Mouse (Mus musculus) CD4-positive, CD25-positive, alpha-beta regulatory T cell, adult 4 months (primary cell): ENCODE results near the gene Ppm1l. TPM values are rescaled to one million over a fixed set of nuclear protein-coding genes. Genes with fewer than 3 reads are reported as not detected.
"Not testable (repeated sequence)": the region's sequence is repeated elsewhere in the genome, so short reads cannot be mapped to it uniquely, and the experiment has no call there.

Experiments
- ATAC-seq: one replicate; pipeline ENCODE4 v1.8.0; 2017
- polyA plus RNA-seq, 2 experiments: library from polyadenylated mRNA; unstranded; fragments of 100-300 nt; shearing (Covaris generic); gene quantifications; one replicate each; pipeline ENCODE4 v1.2.1; 2017

The Ppm1l gene
- polyA plus RNA-seq, 2 experiments from 2014 or later: 4.4 to 6.9 TPM

DNA sequence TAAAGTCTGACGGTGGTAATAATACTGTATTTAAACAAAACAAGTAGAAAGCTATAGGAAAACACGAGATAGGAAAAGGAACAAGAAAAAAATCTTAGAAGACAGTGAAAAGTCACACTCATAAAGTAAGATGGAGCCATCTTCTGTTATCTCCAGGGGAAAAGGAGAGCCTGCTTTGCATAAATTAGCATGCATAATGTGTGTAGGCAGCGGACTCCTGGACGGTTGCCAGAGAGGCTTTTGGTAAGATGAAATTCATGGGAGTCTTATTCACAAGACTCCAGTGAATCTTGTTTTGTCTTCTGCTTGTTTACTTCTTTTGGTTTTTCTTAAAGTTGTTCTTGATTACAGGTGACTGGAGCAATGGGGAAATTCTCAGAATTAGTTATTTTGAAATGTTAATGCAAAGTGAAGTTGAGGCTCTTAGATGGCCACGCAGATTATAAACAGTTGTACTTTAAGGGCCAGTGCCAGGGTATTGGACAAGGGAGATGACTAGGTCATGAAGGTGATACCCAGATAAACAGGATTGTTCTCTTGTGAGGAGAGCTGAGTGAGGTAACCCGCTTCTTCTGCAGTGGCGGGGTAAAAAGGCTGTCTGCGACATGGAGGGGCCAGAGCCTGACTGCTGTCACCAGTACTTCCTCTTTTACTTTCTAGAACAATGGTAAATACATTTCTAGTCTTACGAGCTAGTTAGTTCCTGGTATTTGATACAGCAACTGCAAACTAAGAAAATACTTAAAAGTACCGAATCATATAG is 57.1 kb downstream of the Ppm1l start:
- ATAC-seq: peak; percentile 75

DNA sequence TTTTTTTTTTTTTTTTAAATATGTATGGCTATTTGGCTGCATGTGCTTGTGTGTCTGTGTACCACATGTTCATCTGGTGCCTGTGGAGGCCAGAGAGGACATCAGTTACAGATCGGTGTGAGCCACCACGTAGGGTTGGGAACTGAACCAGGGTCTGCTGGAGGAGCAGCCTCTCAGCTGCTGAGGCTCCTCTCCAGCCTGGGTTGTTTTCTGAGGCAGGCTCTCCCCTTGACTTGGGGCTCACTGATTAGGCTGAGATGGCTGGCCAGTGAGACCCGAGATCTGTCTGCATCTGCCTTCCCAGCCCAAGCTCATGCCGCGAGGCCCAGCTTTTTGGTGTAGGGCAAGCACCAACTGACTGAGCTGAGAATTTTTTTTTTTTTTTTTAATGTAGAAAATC is 57.9 kb downstream of the Ppm1l start:
- no peak for ATAC-seq

DNA sequence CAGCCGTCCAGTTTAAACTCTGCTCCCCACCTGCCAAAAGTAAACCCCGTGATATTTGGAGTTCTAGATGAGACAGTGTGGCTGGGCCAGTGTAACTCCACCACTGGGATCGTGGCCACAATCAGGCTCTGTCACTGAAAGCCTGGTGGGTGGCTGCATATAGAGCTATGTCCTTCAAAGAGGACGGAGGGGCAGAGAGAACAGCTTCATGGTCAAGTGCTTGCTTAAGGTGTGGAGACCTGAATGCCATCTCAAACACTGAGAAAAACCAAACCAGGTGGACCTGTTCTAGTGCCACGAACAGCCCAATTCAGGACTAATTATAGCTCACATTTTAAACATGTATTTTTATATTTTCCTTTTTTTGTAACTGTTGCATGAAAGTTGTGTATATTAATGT is 58.3 kb downstream of the Ppm1l start:
- no peak for ATAC-seq

DNA sequence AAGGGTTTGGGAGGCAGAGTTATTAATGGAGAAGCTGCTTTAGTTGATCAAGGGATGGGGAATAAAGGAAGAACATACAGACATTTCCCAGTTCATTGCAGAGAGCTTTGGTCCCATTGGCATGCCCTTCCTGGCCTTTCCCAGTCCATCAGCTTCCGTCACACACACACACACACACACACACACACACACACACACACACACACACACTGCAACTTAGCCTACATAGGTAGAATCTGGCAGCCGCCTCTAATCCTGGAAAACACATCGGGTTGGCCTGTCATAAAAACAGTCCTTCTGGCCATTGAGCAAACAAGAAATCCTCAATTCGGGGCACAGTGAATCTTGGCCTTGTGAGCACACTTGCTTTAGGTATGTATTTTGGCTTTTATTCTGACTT is 64.6 kb downstream of the Ppm1l start:
- ATAC-seq: no peak

DNA sequence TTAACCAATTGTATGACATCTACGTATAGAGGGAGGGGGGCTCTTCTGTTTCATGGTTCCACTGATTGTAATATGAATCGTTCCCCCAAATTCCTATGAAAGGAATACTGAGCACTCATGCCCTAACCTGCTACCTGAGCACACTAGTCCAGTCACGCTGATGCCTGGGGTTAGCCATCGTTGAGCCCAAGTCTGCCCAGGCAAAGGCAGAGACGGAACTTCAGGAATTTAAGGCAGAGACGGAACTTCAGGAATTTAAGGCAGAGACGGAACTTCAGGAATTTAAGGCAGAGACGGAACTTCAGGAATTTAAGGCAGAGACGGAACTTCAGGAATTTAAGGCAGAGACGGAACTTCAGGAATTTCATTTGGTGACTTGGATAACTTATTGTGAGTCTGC is 75.2 kb downstream of the Ppm1l start:
- ATAC-seq: not testable (repeated sequence)

DNA sequence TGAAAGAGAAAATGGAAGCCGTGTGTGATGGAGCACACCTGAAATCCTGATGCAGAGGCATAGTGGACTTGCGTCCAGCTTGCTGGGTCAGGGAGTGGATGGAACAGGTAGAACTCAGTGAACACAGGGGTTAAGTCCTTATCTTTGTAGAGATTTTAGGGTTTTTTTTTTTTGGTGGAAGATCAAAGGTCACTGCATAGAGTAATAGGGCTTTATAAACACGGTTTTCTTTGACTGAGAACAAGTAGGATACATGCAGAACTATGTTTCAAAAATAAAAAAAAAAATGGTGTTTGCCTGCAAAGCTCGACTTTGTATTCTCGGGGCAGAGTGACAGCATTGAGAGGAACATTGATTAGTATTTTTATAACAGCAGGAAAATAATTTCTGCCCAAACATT is 75.6 kb downstream of the Ppm1l start:
- ATAC-seq: no peak

DNA sequence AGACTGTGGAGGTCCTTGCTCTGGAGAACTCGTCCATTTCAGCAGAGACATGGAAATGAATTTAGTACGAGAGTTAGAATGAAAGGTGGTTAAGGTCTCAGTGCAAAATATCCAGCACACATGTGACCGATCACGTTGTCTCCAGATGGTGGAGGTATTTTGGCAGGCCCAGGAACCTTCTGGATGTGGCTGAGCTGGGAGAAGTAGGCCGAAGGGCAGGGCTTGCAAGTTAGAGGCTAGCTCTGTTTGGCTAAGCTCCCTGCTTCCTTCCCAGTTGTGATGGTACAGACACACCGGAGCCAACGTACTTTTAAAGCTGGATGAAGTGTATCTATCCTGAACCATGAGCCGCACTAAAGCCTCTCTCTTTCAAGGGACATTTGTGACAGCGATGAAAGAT is 76.4 kb downstream of the Ppm1l start:
- no peak for ATAC-seq

DNA sequence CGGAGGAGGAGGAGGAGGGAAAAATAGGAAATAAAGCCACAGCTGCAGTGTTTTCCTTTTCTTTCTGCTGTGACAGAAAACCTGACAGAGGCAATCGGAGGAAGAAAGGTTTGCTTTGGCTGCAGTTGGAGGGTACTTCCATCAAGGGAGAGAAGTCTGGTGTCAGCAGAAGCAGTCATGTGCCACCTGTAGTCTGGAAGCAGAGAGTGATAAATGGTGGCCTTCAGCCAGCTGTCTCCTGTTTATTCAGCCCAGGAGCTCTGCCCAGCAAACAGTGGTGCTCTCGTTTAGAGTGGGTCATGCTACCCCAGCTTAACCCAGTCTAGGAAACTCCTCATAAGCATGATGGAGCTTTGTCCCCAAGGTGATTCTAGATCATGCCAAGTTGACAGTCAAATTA is 77.3 kb downstream of the Ppm1l start:
- no peak for ATAC-seq

DNA sequence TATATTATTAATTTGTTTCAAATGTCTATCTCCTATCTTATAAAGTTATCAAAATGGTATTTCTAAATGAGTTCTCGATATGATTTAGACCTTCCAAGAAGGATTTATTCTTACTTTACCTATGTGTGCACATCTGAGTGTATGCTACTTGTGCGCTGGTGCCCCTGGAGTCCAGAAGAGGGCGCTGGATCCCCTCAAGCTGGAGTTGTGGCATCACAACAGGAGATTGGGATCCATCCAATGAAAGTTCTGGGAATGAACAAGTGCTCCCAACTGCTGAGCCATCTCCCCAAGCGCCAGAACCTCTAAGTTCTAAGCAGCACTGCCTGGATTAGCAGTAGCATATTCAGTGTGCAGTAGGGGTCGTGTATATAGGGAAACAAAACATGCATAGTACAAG is 78.4 kb downstream of the Ppm1l start:
- ATAC-seq: no peak

DNA sequence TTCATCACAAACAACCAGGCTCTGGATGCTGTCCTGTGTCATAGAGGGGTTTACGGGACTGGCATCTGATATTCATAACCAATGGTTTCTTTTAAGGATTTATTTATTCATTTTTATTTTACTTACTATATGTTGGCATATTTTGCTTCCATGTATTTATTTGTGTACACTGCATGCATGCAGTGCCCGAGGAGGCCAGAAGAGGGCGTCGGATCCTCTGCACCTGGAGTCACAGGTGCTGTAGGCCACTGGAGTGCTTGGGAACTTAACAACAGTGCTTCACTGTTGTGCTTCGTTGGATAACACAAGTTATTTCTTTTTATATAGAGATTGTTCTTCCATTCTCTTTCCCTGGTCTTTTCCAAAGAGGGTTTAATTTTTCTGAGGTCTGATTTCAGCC is 81.1 kb downstream of the Ppm1l start:
- no peak for ATAC-seq

DNA sequence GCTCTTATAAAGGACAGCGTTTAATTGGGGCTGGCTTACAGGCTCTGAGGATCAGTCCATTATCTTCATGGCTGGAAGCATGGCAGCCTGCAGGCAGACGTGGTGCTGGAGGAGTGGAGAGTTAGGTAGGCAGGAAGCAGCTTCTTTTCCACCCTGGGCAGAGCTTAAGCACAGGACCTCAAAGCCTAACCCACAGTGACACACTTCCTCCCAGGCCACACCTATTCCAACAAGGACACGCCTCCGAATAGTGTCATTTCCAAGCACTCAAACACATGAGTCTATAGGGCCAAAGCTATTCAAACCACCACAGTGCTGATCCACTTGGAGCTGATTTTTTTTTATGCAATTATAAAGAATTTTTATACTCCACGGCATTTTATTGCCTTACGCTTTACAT is 82.7 kb downstream of the Ppm1l start:
- ATAC-seq: no peak

DNA sequence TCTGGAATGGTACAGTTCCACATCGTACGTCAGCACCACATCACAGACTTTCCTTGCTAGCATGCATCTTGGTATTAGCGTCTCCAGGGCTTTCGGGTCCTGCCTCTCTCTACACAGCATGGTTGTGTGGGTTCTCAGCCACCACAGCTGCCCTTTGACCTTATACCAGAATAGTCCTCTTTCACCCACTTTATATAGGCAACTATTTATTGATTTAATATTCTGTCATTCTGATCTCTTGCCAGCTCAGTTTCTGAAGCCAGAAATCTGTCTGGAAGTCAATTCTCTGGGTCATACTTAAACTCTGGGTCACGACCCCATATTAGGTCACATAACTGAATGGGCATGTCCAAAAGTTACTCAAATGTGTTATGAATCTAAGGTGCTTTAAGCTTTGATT is 86.5 kb downstream of the Ppm1l start:
- no peak for ATAC-seq

DNA sequence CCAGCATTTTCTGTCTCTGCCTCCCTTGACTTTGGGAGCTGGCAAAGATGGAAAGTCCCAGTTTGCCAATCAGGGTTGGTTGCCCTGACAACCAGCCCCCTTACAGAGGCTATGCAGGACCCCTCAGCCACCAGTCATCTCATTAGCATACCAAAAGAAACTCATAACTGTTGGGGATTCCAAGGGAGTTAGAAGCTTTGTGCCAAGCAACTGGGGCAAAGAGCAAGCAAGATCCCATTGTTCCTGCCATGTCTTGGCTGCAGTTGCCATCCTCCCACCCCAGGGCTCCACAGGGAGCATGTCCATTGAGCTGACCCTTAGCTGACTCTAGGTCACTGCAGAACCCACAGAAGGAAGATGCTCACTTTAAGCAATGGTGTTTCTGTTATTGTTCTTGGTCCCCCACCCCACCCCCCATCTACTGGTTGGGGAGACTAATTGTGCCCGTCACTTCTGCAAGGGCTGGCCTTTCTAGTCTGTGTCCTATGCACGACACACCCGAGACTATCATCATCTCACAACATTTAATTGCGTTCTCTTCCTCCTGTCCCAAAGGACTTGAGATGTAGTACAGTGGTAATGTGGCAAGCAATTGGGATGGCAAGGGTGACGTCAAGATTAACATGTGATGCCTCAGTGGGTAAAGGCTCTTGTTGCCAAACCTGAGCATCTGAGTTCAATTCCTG is 89.7 kb downstream of the Ppm1l start:
- no peak for ATAC-seq

DNA sequence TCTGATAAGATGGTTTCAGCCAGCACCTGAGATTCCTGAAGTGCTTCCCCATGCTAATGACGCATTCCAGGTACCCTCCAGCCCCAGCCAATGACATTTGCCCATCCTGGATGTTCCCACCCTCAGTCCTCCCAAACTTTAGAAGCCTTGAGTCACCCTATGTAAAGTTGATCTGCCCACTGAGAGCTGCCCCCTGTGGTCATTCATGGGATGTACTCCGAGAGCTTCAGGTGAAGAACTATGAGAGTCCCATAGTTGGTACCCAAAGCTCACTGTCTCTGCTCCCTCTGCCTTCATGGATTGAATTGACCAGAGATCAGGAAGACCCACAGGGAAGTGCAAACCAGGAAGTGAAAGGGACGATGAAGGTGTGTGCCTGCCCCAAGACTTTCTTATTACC is 91.4 kb downstream of the Ppm1l start:
- ATAC-seq: no peak

DNA sequence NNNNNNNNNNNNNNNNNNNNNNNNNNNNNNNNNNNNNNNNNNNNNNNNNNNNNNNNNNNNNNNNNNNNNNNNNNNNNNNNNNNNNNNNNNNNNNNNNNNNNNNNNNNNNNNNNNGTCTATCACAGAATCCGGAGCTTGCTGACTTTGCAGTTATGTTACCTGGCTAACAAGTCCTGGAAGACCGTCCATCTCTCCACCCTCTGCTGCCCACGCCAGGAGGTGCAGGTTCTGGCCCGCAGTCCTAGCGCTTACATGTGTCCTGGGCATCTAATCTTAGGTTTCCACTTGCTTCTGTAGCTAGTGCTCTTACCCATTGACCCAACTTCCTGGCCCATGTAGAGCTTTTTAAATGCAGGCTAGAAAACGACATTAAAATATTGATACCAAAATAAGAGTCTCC is 99.5 kb downstream of the Ppm1l start:
- no peak for ATAC-seq

DNA sequence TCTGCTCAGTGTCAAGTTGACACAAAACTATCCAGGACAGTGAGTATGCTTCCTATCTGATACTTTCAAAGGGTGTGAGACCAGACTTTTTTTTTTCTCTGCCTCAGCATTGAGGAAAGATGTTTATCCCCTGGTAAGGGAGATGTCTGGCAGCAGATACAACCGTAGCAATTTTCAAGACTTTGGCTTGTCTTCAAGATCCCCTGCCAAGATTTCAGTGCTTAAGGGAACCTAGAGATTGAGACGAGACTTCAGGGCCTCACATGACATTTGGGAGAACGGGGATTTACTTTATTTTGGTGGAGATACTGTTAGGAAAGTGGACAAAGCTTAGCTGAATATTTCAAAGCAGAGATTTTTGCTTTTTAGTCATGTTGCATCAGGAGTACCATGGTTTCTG is 106.1 kb downstream of the Ppm1l start:
- no peak for ATAC-seq

DNA sequence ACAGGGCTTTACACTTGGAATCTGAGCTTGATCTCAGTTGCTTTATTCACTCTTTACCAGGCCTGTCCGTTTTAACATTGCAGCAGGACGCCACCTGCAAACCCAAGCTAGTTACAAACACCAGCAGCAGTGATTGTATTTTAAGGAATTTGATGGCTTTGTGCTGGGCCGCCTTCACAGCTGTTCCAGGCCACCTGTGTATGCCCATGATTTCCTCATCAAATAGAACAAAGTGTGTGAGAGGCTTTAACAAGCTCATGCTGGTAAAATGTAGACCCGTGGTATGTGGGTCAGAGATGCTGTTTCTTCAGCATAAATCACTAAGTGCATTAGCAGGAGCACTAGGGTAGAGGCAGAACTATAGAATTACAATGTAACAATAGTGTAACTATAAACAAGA is 106.7 kb downstream of the Ppm1l start:
- ATAC-seq: no peak

DNA sequence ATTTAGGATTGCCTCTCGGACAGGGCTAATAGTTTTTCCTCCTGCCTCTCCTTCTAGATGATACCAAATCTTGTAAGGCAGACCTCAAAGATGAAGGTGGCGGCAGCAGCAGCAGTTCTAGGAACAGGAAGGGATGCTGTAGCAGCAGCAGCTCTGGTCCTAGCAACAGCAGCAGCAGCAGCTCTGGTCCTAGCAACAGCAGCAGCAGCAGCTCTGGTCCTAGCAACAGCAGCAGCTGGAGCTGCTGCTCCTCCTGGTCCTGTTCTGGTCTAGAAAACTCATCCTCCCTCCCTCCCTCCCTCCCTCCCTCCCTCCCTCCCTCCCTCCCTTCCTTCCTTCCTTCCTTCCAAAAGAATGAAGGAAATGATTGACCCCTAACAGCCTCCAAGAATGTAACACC is 108.1 kb downstream of the Ppm1l start:
- not testable (repeated sequence) for ATAC-seq

DNA sequence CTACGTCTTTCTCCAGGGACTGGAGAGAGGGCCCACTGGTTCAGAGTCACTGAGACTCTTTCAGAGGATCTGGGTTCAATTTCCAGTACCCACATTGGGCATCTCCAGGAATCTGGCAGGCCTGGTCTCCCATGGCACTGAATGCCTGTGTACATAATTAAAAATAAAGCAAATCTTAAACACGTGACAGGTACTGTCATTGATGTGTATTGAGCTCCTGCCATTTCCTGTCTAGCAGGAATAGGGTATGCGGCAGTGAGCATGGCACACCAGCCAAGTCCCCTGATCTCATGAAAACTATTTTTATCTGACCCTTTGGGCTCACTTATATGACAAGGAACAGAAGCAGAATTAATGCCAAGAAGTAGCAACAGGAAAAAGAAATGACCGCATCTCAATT is 110.6 kb downstream of the Ppm1l start:
- no peak for ATAC-seq

DNA sequence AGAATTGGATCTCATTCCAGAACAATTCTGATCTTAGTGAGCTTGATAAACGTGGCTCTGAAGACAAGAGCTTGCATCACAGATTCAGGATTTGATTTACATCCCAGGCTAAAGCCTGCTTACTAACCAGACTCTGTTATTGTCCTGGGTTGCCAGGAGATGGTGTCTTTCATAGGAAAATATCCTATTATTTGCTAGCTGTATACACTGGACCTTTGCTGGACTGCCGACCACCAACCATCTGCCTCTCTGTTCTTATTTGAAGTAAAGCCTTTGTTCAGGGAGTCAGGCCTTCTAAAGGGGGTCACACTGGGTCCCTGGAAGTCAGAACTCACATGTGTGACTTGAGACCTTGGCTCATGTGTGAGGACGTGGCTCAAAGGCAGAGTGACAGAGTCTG is 111.6 kb downstream of the Ppm1l start:
- ATAC-seq: no peak

DNA sequence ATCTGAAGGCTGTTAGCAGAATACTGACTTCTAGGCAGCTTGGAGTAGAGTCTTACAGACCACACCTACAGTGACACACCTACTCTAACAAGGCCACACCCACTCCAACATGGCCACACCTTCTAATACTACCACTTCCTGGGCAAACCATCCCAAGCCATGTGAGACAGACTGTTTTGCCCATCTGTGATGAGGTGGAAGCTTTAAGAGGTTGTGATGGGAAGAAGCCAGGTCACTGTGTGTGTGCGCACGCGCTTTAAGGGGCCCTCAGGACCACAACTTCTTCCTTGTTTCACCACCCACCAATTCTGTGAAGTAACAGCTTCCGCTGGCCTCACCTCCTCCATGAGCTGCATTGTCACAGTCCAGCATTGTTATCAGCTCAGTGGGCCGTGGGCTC is 112.7 kb downstream of the Ppm1l start:
- no peak for ATAC-seq

DNA sequence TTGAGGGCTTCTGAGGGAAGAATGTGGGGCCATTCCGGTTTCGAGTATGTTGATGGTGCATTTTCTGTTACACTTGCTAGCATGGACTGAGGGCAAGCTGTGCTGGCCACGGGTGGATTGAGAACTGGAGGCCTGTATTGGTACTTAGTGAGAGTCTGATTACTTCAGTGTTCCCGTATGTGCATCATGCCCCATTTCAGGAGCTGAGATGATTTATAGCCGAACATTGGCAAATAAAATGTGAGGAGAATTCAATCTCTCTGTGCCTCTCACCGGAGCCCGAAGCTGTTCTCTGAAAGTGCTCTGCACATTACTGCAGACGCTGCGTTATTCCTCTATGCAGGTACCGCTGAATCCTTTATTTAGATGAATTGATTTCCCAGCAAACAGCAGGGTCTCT is 116.9 kb downstream of the Ppm1l start:
- no peak for ATAC-seq

DNA sequence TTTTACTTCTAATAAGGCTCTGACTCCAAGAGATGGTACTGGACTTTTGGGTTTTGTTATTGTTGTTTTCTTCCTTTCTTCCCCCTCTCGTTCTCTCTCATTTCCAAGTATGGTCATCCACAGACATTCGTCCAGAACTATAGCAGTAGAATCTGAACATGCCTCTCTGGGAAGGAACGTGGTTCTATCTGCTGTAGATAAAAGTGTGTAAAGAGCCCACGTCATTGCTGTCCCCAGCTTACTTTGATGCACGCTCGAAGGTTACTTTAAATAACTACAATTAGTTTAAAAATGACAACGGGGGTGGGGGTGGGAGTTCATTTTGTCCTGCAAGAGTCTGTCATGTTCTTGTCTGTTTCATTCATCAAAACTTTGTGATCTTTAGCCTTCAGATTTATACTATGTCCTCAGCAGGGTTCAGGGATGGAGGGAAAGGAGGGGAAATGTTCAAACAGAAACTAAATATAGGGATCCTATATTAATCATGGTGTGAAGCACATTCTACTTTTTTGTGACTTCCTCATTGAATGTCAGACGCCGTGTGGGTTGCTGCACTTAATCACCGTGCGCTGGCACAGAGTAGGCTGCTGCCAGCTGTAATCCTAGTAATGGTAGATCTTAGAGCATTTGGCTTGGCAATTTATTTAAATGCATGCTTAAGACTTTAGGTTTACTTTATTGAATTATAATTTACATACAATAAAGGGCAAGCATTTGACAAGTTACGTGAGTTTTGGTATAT is 122.3 kb downstream of the Ppm1l start:
- no peak for ATAC-seq

DNA sequence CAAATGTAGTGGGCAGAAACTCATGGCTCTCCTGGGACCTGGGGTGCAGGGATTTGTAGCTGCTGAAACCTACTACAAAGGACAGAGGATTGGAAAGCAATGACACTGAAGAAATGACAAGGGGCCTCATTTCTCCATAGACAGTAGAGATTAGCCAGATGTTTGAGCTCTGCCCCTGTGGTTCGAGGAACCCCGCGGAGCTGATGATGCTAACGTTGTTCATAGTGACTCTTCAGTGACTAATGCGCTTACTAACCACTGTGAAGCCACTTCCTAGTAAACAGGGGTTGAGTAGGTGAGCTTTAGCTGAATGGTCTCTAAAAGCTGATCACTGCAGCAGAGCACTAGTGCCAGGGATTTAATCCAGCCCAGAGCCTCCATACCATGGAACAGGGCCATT is 124.1 kb downstream of the Ppm1l start:
- peak; percentile 69 for ATAC-seq
